Mouse (Mus musculus) heart, postnatal 0 days (tissue): ENCODE measurements around the gene Adcyap1r1.

Source experiments
- CTCF ChIP-seq: IDR thresholded peaks from 2 replicates; pipeline ENCODE4 v1.5.1; 2016; ENCODE audit warnings: antibody characterized with exemption, control low read depth, low read depth
- EP300 ChIP-seq: IDR thresholded peaks from 2 replicates; pipeline ENCODE4 v1.6.1; 2016; ENCODE audit warnings: antibody characterized with exemption, low read depth

DNA sequence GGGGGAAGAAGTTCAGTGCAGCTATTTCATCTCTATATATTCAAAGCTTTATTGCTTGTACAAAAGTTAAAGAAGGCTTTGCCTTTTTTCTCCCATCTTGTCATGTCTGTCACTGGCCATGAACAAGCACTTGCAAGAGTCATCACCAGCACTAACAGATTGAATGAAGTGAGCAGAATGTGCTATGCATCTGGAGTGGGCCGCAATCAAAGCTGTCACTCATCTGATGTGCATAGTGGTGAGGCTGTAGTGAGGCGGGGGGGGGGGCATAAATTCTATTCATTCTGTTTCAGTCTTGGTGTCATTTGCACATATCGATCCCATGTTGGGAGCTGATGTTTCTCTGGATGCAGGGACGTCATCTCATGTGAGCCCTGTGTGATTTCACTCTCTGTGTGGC lies 91.6 kb downstream of the Adcyap1r1 start:
- TF ChIP-seq EP300 (no peak), CTCF (no peak)
